Mouse (Mus musculus): ENCODE measurements around the gene L3mbtl3.

Gene L3mbtl3

DNA sequence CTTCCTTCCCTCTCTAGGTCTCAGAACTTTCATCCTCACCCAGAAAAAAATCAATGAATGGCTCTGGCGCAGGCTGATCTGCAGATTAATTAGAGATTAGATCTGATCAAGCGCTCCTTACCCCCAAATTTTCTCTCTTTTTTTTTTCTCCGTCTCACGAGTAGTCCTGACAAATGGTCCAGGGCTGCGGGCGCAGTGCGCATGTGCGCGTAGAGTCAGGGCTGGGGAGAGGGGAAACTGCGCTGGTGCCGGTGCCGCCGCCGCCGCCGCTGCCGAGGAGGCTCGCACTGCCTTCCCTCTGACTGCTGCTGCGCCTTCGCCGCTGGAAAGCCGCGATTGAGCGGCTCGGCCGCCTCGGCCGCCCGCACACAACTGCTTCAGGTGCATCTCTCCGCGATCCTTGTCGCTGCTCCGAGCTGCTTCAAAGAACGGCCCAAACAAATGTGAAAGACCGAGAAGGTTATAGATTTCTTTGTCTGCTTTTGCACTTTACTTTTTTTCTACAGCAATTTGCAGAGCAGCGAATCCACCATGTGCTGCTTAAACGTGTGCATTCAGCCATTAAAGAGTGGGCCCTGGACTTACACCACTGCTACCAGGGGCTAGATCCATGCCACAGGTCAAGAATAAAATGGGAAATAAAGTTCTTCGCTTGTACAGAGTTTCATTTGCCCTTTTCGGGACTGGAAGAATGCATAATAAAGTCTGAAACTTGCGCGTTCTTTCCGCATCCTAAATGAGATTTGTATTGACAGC, at the start of gene L3mbtl3:
Gene L3mbtl3 (minus strand): TSS at position 182 of the 756 bp plus-strand sequence.
- DNase-seq (ENCODE audit: low spot score in 2 of 2), result peak; percentile 89 to 90

DNA sequence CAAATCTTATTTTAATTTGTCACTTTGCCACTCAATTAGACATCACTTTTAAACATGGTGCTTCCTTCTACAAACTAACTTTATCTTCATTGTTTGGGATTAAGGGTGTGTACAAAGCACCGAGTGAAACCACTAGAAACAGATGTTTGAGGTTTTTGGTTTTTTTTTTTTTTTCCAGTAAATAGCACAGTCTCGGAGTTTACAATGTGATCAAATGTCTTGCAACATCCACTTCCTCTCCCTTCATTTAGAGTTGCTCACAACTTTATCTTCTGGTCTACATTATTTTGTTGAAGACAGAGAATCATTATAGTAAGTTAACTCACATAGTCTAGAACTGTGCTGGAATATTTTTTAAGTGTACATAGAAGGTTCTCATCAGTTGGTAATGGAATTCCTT, 45.4 kb upstream of the L3mbtl3 start:
- no peak for DNase-seq (ENCODE audit: low spot score in 2 of 2)

DNA sequence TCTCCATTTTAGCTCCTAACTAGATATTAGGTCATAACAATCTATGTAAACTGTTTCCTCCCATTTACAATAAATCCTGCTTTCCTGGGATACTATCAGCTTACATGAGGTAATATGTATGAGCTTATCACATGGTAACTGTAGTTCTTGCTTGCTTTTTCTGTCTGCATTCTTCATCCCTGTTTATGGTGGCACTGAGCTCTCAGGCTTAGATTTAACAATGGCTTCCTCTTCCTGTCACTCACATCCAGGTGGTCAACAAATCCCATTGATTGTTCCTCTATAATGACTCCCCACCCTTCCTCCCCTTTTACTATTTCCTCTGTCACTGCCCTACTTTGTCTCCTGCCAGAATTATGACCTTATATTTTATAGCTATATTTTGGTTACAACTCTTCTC, 12.9 kb upstream of the L3mbtl3 start:
- DNase-seq (ENCODE audit: low spot score in 2 of 2), result no peak

DNA sequence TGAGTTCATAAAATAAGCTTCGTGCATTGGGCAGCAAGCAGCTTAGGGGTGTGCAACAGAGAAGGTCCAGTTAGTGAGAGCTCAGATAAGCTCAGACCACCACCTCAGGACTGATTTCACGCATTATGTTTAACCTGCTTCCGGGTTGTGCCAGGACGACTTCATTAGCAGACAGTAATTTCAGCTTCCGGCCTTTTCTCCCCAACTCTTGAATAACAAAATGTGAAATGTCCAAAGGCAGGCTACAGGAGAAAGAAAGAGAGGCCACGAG, 1.5 kb upstream of the L3mbtl3 start:
- DNase-seq (ENCODE audit: low spot score in 2 of 2), result no peak

DNA sequence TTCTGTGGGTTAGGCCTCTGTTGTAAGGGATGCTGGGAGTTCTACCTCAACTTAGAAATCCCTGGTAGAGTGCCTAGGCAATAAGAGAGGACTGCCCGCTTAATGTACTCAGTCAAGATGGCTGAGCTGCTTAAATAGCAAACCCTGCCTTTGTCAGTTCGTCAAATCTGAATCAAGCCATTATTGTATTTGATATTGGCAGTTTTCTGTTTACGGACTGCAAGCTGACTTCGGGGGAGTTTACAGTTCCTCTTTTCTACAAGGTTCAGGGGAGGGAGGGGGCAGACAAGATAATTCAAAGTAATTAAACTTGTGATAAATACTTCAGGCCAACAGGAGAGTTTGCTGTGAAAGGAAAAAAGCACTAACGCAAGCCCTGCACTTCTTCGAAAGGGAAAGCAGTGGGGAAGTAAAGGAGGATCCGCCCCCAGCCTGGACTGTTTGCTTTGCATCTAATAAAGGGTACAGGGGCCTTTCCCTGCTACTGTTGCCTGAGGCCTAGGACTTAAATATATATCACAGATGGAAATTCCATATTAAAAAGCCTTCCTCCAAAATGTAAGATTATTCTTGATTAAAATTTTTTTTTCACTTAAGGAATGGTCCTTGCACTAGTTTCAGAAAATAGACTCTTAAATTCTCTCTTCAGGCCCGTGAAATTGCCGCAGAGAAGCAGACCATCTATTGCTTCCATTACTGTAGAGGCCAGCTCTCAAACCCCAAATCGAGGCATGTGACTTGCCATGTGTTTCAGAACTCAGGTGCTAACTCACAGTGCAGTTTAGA, 968 bp upstream of the L3mbtl3 start:
- DNase-seq (ENCODE audit: low spot score in 2 of 2), result no peak

DNA sequence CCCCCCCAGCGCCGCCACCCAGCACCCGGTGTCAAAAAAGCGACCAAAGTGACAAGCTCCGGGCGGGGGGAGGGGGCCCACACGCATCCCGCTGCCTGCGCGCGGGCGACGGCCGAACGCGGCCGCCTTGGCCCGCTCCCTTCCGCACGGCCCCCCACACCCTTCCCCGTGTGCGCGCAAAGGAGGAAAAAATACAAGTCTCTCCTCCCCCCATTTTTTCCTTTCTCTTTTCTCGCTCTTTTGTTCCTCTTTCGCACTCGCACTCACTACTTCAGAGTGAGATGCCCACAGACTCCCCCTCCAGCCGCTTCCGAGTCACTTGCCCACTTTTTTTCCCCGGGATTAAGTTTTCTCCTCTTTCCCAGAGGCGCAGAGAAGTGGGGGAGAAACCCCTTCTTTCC, 420 bp downstream of the L3mbtl3 start:
- DNase-seq (ENCODE audit: low spot score in 2 of 2), result peak in 1 of 2 experiments; percentile 8

DNA sequence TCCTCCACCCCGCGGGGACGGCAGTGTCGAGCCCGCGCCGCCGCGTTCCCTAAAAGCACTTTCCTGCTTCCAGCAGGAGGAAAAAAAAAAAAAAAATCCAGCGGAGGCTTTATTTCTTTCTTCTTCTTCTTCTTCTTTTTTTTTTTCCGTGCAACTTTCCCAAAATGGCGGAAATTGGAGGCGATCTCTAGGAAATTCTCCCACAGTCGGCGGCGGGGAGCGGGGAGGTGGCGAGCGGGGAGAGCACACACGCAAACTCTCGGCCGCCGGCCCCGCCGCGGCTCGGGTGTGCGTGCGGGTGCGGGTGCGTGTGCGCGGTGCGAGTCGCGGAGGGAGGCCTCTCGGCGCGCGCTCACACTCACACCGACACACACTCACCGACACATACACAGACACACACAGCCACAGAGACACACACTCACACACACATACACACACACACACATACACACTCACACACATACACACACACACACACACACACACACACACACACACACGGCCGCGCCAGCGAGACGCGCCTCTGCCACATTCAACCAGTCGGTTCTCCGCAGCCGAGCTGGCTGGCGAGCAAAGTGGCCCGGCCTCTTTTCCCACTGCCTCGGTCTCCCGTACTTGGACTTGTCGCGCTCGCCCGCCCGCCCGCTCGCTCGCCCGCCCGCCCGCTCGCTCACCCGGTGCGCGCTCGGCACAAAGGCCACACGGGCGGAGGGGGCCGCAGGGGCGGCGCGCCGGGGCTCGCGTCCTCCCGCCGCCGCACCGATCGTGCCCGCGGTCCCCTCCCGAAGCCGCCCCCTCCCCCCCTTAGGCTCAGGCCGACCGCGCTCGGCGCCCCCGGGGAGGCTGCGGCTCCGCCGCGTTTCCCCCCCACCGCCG, 1.1 kb downstream of the L3mbtl3 start:
- DNase-seq (ENCODE audit: low spot score in 2 of 2), result peak; percentile 50 to 70

DNA sequence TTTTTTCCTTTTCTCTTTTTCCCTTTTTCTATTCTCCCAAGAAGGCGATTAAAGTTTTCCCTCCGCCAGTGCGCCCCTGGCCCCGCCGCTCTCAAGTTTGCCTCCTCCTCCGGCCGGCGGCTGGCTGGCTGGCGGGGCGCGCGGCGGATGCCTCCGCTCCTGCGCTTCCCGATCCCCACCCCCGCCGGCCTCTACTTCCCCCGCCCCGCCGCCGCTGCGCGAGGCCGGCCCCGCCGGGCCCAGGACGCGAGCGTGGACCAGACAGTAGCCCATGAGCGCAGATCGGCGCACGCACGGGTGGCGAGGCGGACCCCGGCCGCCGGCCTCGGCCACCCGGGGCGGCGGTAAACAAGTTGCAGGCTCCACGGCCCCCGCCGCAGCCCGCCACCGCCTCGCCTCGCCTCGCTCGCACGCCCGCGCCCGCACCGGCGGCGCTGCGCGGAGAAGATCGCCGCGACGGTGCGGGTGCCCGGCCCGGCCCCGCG, 1.8 kb downstream of the L3mbtl3 start:
- DNase-seq (ENCODE audit: low spot score in 2 of 2), result peak; percentile 24 to 48

DNA sequence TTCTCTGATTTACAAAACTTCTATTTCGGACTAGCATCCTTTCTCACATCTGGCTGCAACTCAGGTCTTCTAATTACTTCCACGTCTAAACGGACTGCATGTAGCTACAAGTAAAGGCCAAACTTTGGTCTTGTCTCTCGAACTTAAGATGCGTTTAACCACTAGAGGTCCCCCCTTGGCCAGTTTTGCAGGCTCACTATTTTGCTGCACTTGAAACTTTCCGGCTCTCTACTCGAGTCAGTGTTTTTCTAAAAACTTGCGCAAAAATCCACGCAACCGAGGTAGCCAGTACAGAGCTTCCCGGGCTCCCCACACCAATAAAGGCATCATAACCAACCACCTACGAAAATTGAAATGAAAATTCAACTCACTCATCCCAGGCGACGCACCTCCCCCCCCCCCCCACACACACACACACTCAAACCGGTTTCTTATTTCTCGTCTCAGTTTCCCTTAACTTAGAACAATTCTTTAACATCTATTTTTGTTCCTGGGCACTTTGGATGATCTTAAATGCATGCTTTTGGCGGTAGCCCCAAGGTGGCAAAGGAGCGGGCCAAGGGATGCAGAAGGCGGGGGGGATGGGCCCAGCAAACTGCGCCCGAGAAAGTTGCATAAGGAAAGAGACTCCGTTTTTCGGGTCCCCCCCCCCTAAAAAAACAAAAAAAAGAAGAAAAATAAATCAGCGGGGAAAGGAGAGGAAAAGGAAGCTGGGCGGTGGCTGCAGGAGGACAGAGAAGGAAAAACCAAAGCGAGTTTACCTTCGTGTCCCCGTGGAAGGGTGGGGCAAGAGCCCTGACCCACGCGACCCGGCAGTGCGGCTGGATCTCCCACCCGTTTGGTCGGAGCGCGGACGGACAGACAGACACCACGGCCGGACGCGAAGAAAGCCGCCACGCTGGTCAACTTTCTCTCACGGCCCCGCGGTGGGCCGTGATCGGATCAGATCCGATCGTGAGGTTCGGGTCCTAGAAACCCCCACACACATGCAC, 2.5 kb downstream of the L3mbtl3 start:
- DNase-seq (ENCODE audit: low spot score in 2 of 2), result peak; percentile 87 to 91

DNA sequence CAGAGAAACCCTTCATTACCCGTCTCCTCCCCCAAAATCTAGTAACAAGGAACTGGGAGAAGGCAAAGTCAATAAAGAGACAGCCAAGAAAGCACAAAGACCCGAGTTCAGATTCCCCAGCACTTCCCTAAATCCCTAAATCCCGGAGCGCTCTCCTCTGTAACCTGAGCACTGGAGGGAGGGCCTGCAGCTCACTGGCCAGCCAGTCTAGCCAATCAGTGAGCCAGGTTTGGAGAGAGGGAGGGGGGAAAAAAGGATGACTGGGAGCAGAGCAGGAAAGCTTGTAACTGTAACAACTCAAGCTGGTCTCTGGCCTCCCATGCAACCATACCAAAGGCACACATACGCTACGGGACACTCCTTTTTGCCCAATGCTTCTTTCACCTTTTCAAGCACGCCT, 4.4 kb downstream of the L3mbtl3 start:
- no peak for DNase-seq (ENCODE audit: low spot score in 2 of 2)

DNA sequence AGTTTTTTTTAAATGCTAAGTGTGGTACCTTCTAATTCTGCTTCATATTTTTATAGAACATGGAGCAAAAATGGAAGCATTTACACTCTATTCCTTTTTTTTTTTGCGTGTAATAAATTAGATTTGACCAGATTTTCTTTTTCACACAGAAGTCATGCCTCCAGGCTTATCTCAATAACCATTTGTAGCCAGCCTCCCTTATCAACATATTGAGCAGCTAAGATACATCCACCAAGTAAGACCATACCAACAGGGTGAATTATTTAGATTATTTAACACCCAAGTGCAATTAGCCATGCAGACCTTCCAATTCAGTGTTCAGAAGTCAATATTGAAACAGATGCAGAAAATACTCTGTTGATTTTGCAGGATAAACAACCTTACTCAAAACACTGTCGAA, 10.8 kb downstream of the L3mbtl3 start:
- DNase-seq (ENCODE audit: low spot score in 2 of 2), result no peak

DNA sequence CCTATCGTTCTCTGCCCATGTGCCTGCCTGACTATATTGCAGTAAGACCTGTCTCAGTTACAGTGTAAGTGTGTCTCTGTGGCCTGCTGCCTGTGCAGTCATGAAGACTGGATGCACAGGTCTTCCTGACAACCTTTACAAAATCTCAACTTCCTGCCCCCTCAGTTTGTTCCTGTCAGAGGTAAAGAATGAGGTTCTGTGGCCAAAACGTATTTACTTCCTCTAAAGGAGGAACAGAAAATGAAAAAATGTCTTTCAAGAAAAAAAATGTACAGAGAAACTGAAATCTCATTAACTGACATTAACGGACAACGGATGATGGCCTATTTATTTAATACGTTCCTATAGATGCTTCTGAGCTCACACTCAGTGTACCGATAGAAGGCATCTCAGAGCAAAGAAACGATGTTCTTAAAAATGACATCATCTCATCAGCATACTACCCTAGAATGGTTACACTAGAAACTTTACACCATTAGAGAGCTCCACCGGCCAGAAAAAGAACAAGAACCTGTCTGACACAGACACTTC, 11.4 kb downstream of the L3mbtl3 start:
- no peak for DNase-seq (ENCODE audit: low spot score in 2 of 2)

DNA sequence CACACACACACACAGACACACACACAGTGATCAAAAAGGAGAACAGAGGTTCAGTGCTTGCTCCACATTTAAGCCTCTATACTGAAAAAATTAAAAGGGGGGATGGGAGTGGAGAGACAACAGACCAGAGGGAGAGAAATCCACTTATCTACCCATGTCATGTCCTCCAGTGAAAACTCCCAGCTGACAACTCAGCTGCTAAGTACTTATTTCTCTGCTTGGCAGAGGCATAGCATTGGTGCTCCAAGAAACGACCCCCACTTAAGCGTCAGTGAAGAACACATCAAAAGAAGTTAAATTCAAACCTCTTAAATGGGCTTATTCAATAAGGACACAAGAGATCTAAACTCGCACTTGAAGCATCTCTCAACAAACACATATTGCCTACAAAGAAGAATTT, 12.2 kb downstream of the L3mbtl3 start:
- no peak for DNase-seq (ENCODE audit: low spot score in 2 of 2)

DNA sequence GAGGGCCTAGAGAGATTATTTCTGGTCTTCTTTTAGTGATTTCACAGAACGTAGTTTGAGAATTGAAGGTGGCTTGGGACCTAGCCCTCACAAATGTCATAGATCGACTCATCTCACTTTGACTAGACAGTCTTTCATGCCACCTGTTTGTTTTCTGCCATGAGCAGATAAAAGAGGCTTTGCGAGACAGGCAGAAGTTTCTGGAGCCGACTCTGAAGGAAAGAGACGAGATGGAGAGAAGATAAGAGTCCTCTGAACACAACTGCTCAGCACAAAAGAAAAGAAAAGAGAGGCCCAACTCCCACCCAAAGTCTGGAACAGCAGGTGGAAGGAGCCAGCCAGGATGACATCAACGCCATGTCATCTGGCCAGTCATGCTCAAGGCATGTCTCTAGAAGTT, 17.0 kb downstream of the L3mbtl3 start:
- no peak for DNase-seq (ENCODE audit: low spot score in 2 of 2)

DNA sequence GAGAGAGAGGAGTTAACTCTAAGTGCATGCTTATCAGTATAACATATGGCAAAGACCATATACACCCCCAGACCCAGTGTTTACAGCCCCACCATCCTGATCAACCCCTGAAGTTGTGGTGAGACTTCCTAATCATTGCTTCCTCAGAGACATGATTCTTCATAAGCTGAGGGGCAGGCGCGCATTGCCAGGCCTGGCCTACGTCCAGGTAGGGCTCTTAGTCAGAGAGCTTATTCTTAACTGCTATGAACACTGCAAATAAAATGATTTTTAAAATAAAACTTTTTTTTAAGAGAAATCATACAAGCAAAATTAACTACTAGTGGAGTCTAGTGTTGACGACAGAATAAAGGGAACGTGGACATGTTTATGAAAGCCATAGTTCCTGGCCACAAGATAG, 17.5 kb downstream of the L3mbtl3 start:
- DNase-seq (ENCODE audit: low spot score in 2 of 2), result peak; percentile 28 to 49

DNA sequence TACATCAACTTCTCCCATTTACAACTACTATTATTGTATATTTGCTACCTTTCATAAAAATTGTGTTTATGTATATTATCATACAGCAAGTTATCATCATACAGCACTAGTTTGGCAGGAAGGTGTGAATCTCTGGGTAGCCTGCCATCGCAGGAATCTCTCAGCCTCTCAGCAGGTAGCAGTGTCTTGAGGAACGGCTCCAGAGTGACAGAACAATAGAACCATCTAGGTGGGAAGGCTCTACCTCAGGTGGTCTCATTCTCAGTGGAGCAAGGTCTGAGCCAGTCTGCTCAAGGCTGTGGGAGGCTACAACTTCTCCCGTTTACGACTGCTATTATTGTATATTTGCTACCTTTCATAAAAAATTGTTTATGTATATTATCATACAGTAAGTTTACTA, 22.0 kb downstream of the L3mbtl3 start:
- DNase-seq (ENCODE audit: low spot score in 2 of 2), result no peak

DNA sequence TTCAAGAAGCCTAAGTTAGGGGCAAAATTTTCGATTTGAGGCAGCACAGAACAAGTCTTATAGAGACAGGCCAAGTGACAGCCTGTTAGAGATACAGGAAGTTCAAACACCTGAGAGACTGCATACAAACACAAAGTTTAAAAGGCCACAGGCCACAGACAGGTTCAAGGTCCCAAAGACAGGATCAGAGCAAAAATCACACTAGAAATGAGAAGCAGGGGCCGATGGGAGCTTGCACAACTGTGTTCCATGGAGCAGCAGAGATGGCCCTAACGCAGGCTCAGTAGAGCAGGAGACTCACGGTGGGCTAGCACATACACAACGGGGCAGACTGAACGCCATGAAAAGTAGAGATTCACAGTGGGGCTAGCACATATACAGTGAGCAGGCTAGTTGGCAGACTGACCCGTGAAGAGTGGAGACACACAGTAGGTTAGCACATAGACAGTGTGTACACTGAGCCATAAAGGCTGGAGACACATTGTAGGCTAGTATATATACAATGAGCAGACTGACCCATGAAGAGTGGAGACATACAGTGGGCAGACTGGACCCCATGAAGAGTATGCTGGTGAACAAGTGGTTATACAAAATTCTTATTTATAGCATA, 24.5 kb downstream of the L3mbtl3 start:
- no peak for DNase-seq (ENCODE audit: low spot score in 2 of 2)

DNA sequence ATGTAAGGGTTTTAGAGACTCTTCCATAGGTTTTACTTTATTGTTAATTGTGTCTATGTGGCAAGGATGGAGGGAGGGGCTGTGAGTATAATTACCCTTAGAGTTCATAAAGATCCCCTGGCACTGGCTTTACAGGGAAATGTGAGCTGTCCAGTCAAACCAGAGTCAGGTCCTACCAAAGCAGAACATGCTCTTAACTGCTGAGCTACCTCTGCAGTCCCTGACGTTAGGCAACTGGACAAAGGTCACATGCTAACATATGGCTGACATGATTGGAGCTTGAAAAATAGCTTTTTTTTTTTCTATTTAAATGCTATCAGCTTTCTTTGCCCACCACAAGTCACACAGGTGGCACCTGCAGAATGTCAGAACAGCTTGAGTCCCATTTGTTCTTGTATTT, 25.6 kb downstream of the L3mbtl3 start:
- DNase-seq (ENCODE audit: low spot score in 2 of 2), result no peak

DNA sequence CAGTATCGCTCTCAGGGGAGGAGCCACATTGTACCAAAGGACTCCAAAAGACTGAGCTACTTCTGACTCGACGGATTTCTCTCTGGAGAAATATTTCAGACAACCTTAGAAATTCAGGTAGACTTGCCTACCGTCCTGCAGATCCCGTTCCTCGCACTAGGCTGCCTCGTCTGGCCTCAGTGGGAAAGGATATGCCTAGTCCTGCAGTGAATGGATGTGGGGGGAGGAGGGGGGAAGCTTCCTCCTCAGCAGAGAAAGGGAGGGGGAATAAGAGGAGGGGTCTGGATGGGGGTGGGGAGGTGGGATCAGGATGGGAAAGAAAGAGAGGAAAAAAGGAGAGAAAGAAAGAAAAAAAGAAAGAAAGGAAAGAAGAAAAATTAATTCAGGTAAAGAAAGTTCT, 28.2 kb downstream of the L3mbtl3 start:
- DNase-seq (ENCODE audit: low spot score in 2 of 2), result no peak

DNA sequence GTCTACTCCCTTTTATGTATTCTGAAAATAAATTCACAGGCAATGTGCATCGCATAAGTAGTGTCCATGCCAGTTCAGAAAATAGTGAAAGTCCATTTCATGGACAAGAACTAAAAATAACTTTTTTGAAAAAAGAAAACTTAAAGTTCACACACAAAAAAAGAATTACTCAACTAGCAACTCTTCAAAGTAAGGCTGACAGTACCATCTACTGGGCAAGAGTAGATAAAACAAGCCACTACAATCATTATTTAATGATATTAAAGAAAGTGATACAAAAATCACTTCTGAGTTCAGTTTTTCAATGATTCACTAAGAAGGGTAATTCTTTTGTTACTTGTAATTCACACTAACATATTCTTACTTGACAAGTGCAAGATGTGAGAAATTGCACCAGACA, 29.9 kb downstream of the L3mbtl3 start:
- no peak for DNase-seq (ENCODE audit: low spot score in 2 of 2)

Measured in right cerebral cortex, adult 2 months (tissue).